ENCODE assay signal across 1 mouse cellular context in genomic region chr11:116078221-116078620, GRCm38 (mm10).
TF ChIP-seq lines count a peak whose summit lies in the region.

No protein-coding gene starts in this region.

TF ChIP-seq in CH12.LX, 34 proteins besides CTCF, POLR2A, EP300 and RAD21 (continued from another document):
- TF ChIP-seq ELF1 (IDR thresholded peaks at IDR 0.05; ENCODE audit: low read depth, low read length) (peak; percentile 49; the same call in 1 of the 2 replicates), RCOR1 (conservative IDR thresholded peaks at IDR 0.05; ENCODE audit: low read depth, low read length) (no peak), E2F4 (IDR thresholded peaks at IDR 0.05; ENCODE audit: insufficient replicate concordance, low read depth, low read length) (no peak), MAZ (IDR thresholded peaks at IDR 0.05; ENCODE audit: low read depth, low read length) (no peak), GABPA (IDR thresholded peaks at IDR 0.05; ENCODE audit: insufficient replicate concordance, low read depth, low read length) (no peak), CHD2 (IDR thresholded peaks at IDR 0.05; ENCODE audit: low read length) (0 out of 2 replicates have a peak, but pooled peaks have one; percentile 15), ETS1 (conservative IDR thresholded peaks at IDR 0.05; ENCODE audit: low read depth, low read length) (no peak)
